Mouse (Mus musculus): ENCODE results near the gene Klre1. TPM values are rescaled to one million over a fixed set of nuclear protein-coding genes. Genes with fewer than 3 reads are reported as not detected.

Klre1 gene
- polyA plus RNA-seq (2012): not detected in 2 replicates

- no peak for TF ChIP-seq GATA1 (IDR thresholded peaks at IDR 0.05; ENCODE audit: low read length)
These were observed at the start of gene Klre1 for GRCm38 (mm10) chr6:129577605-129578004. TSS of gene Klre1 (plus strand) at chr6:129577905.

- TF ChIP-seq GATA1 (IDR thresholded peaks at IDR 0.05; ENCODE audit: low read length): no peak
These were observed 48.1 kb upstream of the Klre1 start for GRCm38 (mm10) chr6:129529605-129530004.

- no peak for TF ChIP-seq GATA1 (IDR thresholded peaks at IDR 0.05; ENCODE audit: low read length)
These were observed 47.4 kb upstream of the Klre1 start for GRCm38 (mm10) chr6:129530261-129530660.

DNA sequence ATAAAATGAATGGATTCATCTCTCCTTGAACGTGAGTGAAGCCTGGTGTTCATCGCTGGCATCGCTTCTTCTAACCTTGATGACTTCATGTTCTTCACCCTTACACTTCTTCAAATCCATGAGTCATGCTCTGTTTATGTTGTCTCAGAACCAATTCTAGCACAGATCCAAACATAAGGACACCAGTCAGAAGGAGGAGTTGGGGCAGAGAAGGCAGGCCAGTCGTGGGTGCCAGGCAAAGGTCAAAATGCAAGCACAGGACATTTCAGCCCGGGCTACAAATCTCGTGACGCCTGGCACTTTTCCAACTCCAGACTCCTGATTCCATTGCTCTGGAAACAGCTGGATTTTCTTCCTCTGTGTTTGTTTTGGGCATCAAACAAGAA is 45.2 kb upstream of the Klre1 start:
- no peak for TF ChIP-seq GATA1 (IDR thresholded peaks at IDR 0.05; ENCODE audit: low read length)

GRCm38 (mm10) chr6:129532942-129533860 is 44.5 kb upstream of the Klre1 start, which contains the start of gene Gabarapl1:
TSS of gene Gabarapl1 (plus strand) at chr6:129533160.
- TF ChIP-seq GATA1 (IDR thresholded peaks at IDR 0.05; ENCODE audit: low read length): no peak

DNA sequence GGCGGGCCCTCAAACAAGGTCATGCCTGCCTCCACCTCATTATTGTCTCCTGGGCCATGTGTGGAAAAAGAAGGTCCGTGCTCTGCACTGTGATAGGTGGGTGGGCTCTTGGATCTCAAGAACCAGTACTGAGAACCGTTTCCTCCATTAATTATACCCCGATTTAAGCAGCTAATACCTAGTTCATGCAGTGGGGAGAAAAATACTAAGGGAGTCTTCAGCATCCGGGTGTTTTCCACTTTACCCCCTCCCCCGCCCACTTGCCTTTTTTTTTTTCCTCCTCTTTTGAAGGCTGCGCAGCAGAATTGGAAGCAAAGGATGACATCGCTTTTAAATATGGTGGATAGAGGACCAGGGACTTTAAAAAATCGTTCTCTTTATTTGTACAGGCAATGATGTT is 43.6 kb upstream of the Klre1 start:
- no peak for TF ChIP-seq GATA1 (IDR thresholded peaks at IDR 0.05; ENCODE audit: low read length)

- no peak for TF ChIP-seq GATA1 (IDR thresholded peaks at IDR 0.05; ENCODE audit: low read length)
These were observed 43.0 kb upstream of the Klre1 start for GRCm38 (mm10) chr6:129534627-129535190.

DNA sequence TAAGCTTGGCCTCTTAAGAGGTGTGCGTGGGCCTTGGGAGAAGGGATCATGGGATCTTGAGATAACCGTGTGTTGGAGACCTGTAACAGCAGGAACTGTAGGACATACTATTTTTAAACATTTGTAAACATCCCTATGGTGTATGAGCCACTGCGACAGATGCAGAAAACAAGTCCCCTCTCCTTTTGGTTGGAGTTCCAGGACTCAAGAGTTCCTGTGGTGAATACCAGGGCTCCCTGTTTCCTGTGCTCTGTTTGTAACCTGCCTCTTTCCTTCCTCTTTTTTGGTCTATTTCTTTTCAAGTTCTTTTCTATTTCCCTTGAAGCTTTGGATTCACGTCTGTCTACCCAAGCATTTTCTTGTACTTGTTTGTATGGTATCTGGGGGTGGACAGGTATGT is 42.0 kb upstream of the Klre1 start:
- TF ChIP-seq GATA1 (IDR thresholded peaks at IDR 0.05; ENCODE audit: low read length): no peak

DNA sequence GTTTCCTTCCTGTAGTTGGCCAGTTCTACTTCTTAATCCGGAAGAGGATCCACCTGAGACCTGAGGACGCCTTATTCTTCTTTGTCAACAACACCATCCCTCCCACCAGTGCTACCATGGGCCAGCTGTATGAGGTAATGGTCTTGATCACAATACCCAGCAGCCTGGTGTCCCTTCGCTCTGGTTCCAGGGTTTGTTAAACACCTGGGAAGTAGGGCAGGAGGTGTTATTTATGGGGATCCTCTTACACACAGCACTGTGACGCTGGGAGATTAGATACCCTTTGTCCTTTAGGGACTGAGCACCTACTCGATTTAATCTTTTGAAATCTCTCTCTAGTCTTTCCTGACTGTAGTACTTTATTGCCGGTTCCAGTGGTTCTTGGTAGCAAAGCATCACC is 39.1 kb upstream of the Klre1 start:
- TF ChIP-seq GATA1 (IDR thresholded peaks at IDR 0.05; ENCODE audit: low read length): no peak

DNA sequence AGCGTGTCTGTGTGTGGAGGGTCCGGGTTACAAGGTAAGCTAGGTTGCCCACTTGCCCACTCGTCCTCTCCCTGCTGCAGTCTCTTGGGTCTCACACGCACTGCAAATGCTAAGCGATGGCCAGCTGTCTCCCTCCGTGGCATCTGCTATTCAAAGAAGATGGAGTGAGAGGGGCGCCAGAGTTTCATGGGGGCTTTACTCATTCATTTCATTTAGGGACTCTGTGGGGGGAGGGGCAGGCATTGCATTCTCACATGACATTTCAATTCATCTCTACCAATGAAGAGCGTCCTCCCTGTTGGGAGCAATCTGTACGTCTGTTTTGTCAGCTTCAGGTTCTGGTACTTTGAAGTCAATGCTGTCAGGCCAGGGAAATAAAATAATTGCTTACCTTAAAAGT is 35.8 kb upstream of the Klre1 start:
- TF ChIP-seq GATA1 (IDR thresholded peaks at IDR 0.05; ENCODE audit: low read length): no peak

GRCm38 (mm10) chr6:129542540-129542939 is 35.2 kb upstream of the Klre1 start:
- no peak for TF ChIP-seq GATA1 (IDR thresholded peaks at IDR 0.05; ENCODE audit: low read length)

GRCm38 (mm10) chr6:129543709-129544606 is 33.7 kb upstream of the Klre1 start:
- TF ChIP-seq GATA1 (IDR thresholded peaks at IDR 0.05; ENCODE audit: low read length): no peak

GRCm38 (mm10) chr6:129547277-129547676 is 30.4 kb upstream of the Klre1 start:
- TF ChIP-seq GATA1 (IDR thresholded peaks at IDR 0.05; ENCODE audit: low read length): no peak

GRCm38 (mm10) chr6:129548009-129548408 is 29.7 kb upstream of the Klre1 start:
- TF ChIP-seq GATA1 (IDR thresholded peaks at IDR 0.05; ENCODE audit: low read length): no peak

- TF ChIP-seq GATA1 (IDR thresholded peaks at IDR 0.05; ENCODE audit: low read length): no peak
These were observed 20.2 kb upstream of the Klre1 start for GRCm38 (mm10) chr6:129557298-129558023.
